ENCODE assay signal across 15 mouse cellular contexts in genomic region chr2:58765141-58765540, GRCm38 (mm10).
DNase-seq lines count a peak whose midpoint lies in the region; ATAC-seq and TF ChIP-seq lines count a peak whose summit lies in the region.
"Had no signal": no experiment of that assay in that cellular context is flagged by ENCODE, and none has a peak within 500 bp of the region (broad histone marks: within the 10 kb centered on the region; RNA-seq: fewer than 3 reads in every experiment).

No protein-coding gene starts in this region.

- intact Hi-C loops in left cerebral cortex, adult 2 months (cut with DNase I) = no loop called here
- intact Hi-C loops in heart, postnatal 36 days (cut with DNase I) = no loop called here

- no peak for TF ChIP-seq EP300 in liver, postnatal 0 days (IDR thresholded peaks at IDR 0.05; ENCODE audit: low read depth)

- no peak overlapping the region for H3K27ac ChIP-seq in left cerebral cortex, adult 2 months
- H3K27ac ChIP-seq in liver, postnatal 0 days (ENCODE audit: low read depth) = no peak overlapping the region
- H3K27ac ChIP-seq: limb, embryonic 13.5 days had no signal

- H3K4me3 ChIP-seq in left cerebral cortex, adult 2 months = no peak overlapping the region
- no peak overlapping the region for H3K4me3 ChIP-seq in liver, postnatal 0 days (ENCODE audit: low read depth, low read length)
- H3K4me3 ChIP-seq: limb, embryonic 13.5 days; megakaryocyte, embryonic 14.5 days had no signal

- no peak for ATAC-seq in liver, postnatal 0 days

- H3K4me2 ChIP-seq in liver, postnatal 0 days (ENCODE audit: low read depth, low read length) = no peak overlapping the region
- H3K4me2 ChIP-seq: limb, embryonic 13.5 days had no signal

- no peak for TF ChIP-seq CTCF in left cerebral cortex, adult 2 months (IDR thresholded peaks at IDR 0.05)
- no peak for TF ChIP-seq CTCF in liver, postnatal 0 days (IDR thresholded peaks at IDR 0.05; ENCODE audit: low read depth)

- no peaks in the 10 kb centered on the region for H3K9me3 ChIP-seq in liver, postnatal 0 days (ENCODE audit: low read length)
- H3K9me3 ChIP-seq: limb, embryonic 13.5 days had no signal

- WGBS in liver, postnatal 0 days (ENCODE audit: insufficient replicate concordance) = 76% methylated on average over 8 of the region's 8 CpGs

- DNase-seq in ovary, postnatal 36 days (ENCODE audit: low spot score) = peak; percentile 15
- no peak for DNase-seq in ovary, adult 18-20 months (ENCODE audit: low spot score)
- peak; percentile 45 for DNase-seq in kidney, postnatal 14 days
- DNase-seq in left cerebral cortex, adult 2 months (ENCODE audit: extremely low spot score in 1 of 2, low spot score in 2 of 2) = peak; percentile 64 to 73
- peak; percentile 64 for DNase-seq in telencephalon, adult 2 months (ENCODE audit: low read depth, low spot score)
- DNase-seq in liver, postnatal 0 days = no peak
- DNase-seq in heart, postnatal 36 days = no peak
- no peak for DNase-seq in heart, adult 8-10 months (ENCODE audit: low spot score)
- DNase-seq: cerebellum, adult 8-10 months; heart, adult 18-20 months; heart, postnatal 4 days; lung, adult 2 months; thymus, postnatal 36 days had no signal

- H3K36me3 ChIP-seq in liver, postnatal 0 days (replicated peaks; ENCODE audit: insufficient read depth, low read length) = no peaks in the 10 kb centered on the region; the same call in none of the 2 replicates
- H3K36me3 ChIP-seq: limb, embryonic 13.5 days had no signal

- no peaks in the 10 kb centered on the region for H3K27me3 ChIP-seq in liver, postnatal 0 days (ENCODE audit: insufficient read depth, low read length)
- H3K27me3 ChIP-seq: megakaryocyte, embryonic 14.5 days had no signal

- H3K4me1 ChIP-seq in liver, postnatal 0 days (ENCODE audit: insufficient read depth) = no peaks in the 10 kb centered on the region
- H3K4me1 ChIP-seq: megakaryocyte, embryonic 14.5 days had no signal

- no peak overlapping the region for H3K9ac ChIP-seq in liver, postnatal 0 days (replicated peaks)
- H3K9ac ChIP-seq: limb, embryonic 13.5 days had no signal

Comparison
In these comparisons a context has a peak if more than half of its experiments do, and no peak if none do; other contexts are left out.
1. DNase-seq: peak in ovary, postnatal 36 days (single experiment), kidney, postnatal 14 days (single experiment), left cerebral cortex, adult 2 months (2 of 2) and telencephalon, adult 2 months (single experiment); none in ovary, adult 18-20 months (single experiment), liver, postnatal 0 days (single experiment), heart, postnatal 36 days (0 of 2) and heart, adult 8-10 months (single experiment).